Mouse (Mus musculus): ENCODE results near the gene Mgl2.

DNA sequence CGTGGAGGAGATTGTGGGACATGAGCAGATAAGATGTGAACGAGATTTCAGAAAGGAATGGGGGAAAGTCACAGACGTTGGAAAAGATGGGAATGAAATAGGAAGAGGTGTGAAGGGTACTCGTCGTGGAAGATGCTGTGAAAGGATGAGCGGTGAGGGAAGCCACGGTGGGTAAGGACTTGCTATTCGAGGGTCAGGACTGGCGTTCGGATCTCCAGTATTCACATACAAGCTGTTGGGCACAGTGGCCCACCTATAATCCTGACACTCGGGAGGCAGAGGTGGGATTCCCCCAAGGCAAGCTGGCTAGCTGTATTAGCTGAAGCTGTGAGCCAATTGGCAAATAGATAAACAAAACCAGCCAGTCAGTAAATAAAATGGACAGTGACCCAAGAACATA lies 48.6 kb downstream of the Mgl2 start:
- TF ChIP-seq CTCF (IDR thresholded peaks at IDR 0.05) (no peak), EP300 (IDR thresholded peaks at IDR 0.05) (no peak)
